Mouse (Mus musculus) neural tube, embryonic 12.5 days (tissue): ENCODE results near the gene Faap20. TPM values are rescaled to one million over a fixed set of nuclear protein-coding genes. Genes with fewer than 3 reads are reported as not detected.

Experiments
- ATAC-seq: fragments of 200-750 bp; cut with Nextera tagmentation; 2 replicates; pipeline ENCODE4 v1.8.0; 2017; ENCODE audit warnings: low read depth, mild to moderate bottlenecking, moderate TSS enrichment, moderate library complexity; ENCODE audit not compliant: low FRiP score
- H3K27ac ChIP-seq: fragments of 300-500 bp; sonication (generic); 2 replicates; pipeline ENCODE4 v1.5.1; 2016
- H3K27me3 ChIP-seq: fragments of 300-500 bp; sonication (generic); replicated peaks from 2 replicates; pipeline ENCODE4 v1.6.1; 2016; ENCODE audit warnings: mild to moderate bottlenecking
- H3K36me3 ChIP-seq: fragments of 300-500 bp; sonication (generic); 2 replicates; pipeline ENCODE4 v1.6.1; 2016; ENCODE audit warnings: mild to moderate bottlenecking
- H3K4me1 ChIP-seq: fragments of 300-500 bp; sonication (generic); 2 replicates; pipeline ENCODE4 v1.6.1; 2016
- H3K4me2 ChIP-seq: fragments of 300-500 bp; sonication (generic); replicated peaks from 2 replicates; pipeline ENCODE4 v1.6.1; 2016; ENCODE audit warnings: mild to moderate bottlenecking
- H3K4me3 ChIP-seq: fragments of 300-500 bp; sonication (generic); 2 replicates; pipeline ENCODE4 v1.5.1; 2016
- H3K9ac ChIP-seq: fragments of 300-500 bp; sonication (generic); 2 replicates; pipeline ENCODE4 v1.6.1; 2016; ENCODE audit warnings: mild to moderate bottlenecking
- H3K9me3 ChIP-seq: fragments of 300-500 bp; sonication (generic); 2 replicates; pipeline ENCODE4 v1.6.1; 2016; ENCODE audit warnings: mild to moderate bottlenecking
- WGBS: fragments of 180-500 bp; shearing (Covaris S2); methylation state at CpG from one replicate; pipeline ENCODE4 v1.1.7; 2016; 5-methylcytosine and 5-hydroxymethylcytosine counted together
- polyA plus RNA-seq: library from polyadenylated mRNA; unstranded; fragments of >200 nt; fragmentation: Nextera tagmentation; extraction: Ambion mirVana; gene quantifications from 2 replicates; pipeline ENCODE4 v1.2.1, GENCODE M21; 2016

The Faap20 gene
- polyA plus RNA-seq, 1 experiment from 2014 or later: 89.3 TPM

GRCm38 (mm10) chr4:155283001-155283503 lies 33.5 kb downstream of the Faap20 start:
- H3K4me2 ChIP-seq: peak overlapping the region; percentile 31
- H3K9me3 ChIP-seq: no peaks in the 10 kb centered on the region
- WGBS: 25% methylated on average over 10 of the region's 11 CpGs
- ATAC-seq: no peak
- no peak overlapping the region for H3K4me3 ChIP-seq
- no peak overlapping the region for H3K9ac ChIP-seq
- H3K27ac ChIP-seq: peak overlapping the region; percentile 43; the same call in 1 of the 2 replicates
- H3K36me3 ChIP-seq: no peaks in the 10 kb centered on the region; the same call in 1 of the 2 replicates
- peaks cover 19% of the 10 kb centered on the region for H3K4me1 ChIP-seq
- no peaks in the 10 kb centered on the region for H3K27me3 ChIP-seq

DNA sequence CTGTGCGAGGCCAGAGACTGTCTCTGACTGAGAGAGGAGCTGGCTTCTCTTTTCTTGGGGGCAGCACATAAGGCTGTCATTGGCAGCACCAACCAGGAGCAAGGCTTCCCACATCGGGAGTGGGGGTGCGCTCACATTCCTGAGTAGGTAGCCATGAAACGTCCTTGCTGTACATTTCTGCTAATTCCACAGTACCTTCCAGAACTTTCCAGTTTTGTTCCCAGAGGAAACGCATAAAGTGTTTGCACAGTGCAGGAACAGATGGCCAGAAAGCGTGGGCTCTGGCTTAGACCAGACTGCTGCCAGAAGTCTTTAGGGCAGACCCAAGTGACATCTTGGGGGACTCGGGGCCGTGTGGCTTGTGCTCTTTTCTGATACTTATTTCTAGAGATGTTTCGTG lies 34.0 kb downstream of the Faap20 start:
- no peak overlapping the region for H3K9ac ChIP-seq
- peak overlapping the region; percentile 43; the same call in 1 of the 2 replicates for H3K27ac ChIP-seq
- H3K4me2 ChIP-seq: peak overlapping the region; percentile 31
- ATAC-seq: no peak
- no peaks in the 10 kb centered on the region for H3K27me3 ChIP-seq
- no peaks in the 10 kb centered on the region; the same call in 1 of the 2 replicates for H3K36me3 ChIP-seq
- no peak overlapping the region for H3K4me3 ChIP-seq
- WGBS: 71% methylated on average over 9 of the region's 9 CpGs
- peaks cover 19% of the 10 kb centered on the region for H3K4me1 ChIP-seq
- H3K9me3 ChIP-seq: no peaks in the 10 kb centered on the region

DNA sequence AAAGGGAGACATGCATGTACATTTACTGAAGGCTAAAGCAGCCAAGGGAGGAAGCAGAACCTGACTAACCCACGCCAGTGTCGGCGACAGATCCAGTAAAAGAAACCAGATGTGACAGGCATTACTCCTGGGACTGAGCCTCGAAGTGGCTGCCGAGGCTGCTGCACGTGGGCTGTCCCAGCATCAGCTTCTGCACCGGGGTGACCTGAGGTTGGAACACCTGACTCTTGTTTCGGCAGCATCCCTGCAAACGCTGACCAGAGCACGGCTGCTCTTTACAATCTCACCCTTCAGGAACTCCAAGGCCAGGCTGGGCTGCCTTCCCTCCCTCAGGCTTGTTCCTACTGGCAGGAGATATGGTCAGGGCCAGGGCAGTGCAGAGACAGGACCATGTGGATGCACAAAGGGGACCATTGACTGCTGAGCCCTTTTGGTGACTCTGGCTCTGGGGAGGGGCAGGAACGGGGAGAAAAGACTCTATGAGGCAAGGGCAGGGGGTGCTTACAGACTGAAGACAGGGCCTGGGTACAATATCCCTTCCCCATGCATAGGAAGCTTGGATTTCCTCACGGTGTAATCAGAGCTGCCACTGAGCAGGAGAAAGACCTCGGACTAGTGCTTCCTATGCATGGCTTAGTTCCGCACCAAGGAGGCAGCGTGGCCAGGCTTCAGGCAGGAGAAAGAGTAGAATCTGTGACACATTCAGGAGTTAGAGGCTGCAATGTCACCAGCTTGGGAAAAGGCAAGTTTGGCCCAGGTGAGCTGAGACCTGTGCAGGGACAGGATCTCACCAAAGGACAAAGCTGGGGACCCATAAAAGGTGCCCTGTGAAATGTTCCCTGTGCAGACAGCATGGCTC lies 35.1 kb downstream of the Faap20 start:
- WGBS: 70% methylated on average over 15 of the region's 15 CpGs
- ATAC-seq: no peak

GRCm38 (mm10) chr4:155286090-155286489 lies 36.5 kb downstream of the Faap20 start:
- Histone ChIP-seq H3K4me3 (no peak overlapping the region), H3K4me1 (peaks cover 19% of the 10 kb centered on the region), H3K27ac (no peak overlapping the region), H3K4me2 (no peak overlapping the region), H3K9ac (no peak overlapping the region), H3K36me3 (peaks cover 4% of the 10 kb centered on the region; the same call in 1 of the 2 replicates), H3K27me3 (no peaks in the 10 kb centered on the region), H3K9me3 (no peaks in the 10 kb centered on the region)
- 92% methylated on average over 4 of the region's 4 CpGs for WGBS
- ATAC-seq: no peak

More for the DNA sequence above, 35.1 kb downstream of the Faap20 start:
- Histone ChIP-seq H3K27ac (no peak overlapping the region), H3K36me3 (peaks cover 4% of the 10 kb centered on the region; the same call in 1 of the 2 replicates), H3K9ac (no peak overlapping the region), H3K27me3 (no peaks in the 10 kb centered on the region), H3K4me2 (no peak overlapping the region), H3K4me1 (peaks cover 19% of the 10 kb centered on the region), H3K9me3 (no peaks in the 10 kb centered on the region), H3K4me3 (no peak overlapping the region)

- H3K9me3 ChIP-seq: no peaks in the 10 kb centered on the region
- ATAC-seq: no peak
- H3K9ac ChIP-seq: no peak overlapping the region
- WGBS: 92% methylated on average over 11 of the region's 11 CpGs
- H3K27ac ChIP-seq: no peak overlapping the region
- peaks cover 17% of the 10 kb centered on the region for H3K4me1 ChIP-seq
- H3K27me3 ChIP-seq: no peaks in the 10 kb centered on the region
- H3K36me3 ChIP-seq: peaks cover 4% of the 10 kb centered on the region; the same call in 1 of the 2 replicates
- no peak overlapping the region for H3K4me3 ChIP-seq
- H3K4me2 ChIP-seq: no peak overlapping the region
These were observed 38.1 kb downstream of the Faap20 start for GRCm38 (mm10) chr4:155287713-155288112.

GRCm38 (mm10) chr4:155288586-155288985 lies 39.0 kb downstream of the Faap20 start:
- no peak for ATAC-seq
- 85% methylated on average over 1 of the region's 1 CpGs for WGBS
- Histone ChIP-seq H3K9ac (no peak overlapping the region), H3K27me3 (no peaks in the 10 kb centered on the region), H3K36me3 (peaks cover 4% of the 10 kb centered on the region; the same call in 1 of the 2 replicates), H3K4me2 (no peak overlapping the region), H3K27ac (no peak overlapping the region), H3K4me1 (peaks cover 9% of the 10 kb centered on the region), H3K9me3 (no peaks in the 10 kb centered on the region), H3K4me3 (no peak overlapping the region)

DNA sequence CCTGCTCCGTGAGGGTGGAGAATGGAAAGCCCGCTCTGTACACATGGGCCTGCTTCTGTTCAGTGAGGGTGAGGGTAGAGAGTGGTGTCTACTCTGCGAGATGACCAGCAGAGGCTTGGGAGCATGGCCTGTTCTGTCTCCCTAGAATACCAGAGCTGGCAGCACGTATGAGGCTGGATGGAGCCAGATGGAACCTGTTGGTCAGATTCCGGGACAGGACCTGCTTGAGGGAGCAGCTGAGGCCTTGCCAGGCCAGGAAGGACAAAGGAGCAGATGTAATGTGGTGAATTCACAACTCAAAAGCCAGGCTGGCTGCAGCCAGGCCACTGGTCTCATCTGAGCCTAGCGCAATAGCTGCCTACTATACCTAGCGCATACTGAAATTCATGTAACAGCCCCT lies 40.4 kb downstream of the Faap20 start:
- H3K9me3 ChIP-seq: no peaks in the 10 kb centered on the region
- no peak overlapping the region for H3K27ac ChIP-seq
- peaks cover 4% of the 10 kb centered on the region; the same call in 1 of the 2 replicates for H3K36me3 ChIP-seq
- H3K4me2 ChIP-seq: no peak overlapping the region
- H3K4me1 ChIP-seq: peaks cover 4% of the 10 kb centered on the region; the same call in 1 of the 2 replicates
- ATAC-seq: no peak
- 94% methylated on average over 7 of the region's 7 CpGs for WGBS
- no peak overlapping the region for H3K4me3 ChIP-seq
- H3K27me3 ChIP-seq: no peaks in the 10 kb centered on the region
- H3K9ac ChIP-seq: no peak overlapping the region

DNA sequence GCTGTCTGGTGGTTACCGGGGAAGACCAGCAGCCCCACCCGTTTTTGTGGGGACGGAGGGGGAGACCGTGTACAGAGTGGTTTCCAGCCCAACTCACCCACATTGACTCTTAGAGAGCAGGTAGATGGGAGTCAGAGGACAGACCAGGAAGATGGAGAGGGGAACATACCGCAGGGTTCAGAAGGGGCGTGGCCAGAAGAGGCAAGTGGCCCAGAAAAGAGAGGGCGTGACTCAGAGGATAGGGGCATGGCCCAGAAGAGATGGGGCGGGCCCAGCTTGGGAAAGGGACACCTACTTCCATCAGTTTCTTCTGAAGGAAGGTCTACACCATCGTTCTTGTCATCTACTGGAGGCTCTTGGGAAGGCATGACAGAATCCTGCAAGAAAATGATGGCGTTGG lies 43.3 kb downstream of the Faap20 start:
- H3K9me3 ChIP-seq: no peaks in the 10 kb centered on the region
- no peak for ATAC-seq
- WGBS: 91% methylated on average over 10 of the region's 10 CpGs
- peaks cover 4% of the 10 kb centered on the region; the same call in 1 of the 2 replicates for H3K36me3 ChIP-seq
- H3K27me3 ChIP-seq: no peaks in the 10 kb centered on the region
- no peak overlapping the region for H3K27ac ChIP-seq
- no peaks in the 10 kb centered on the region for H3K4me1 ChIP-seq
- H3K4me2 ChIP-seq: no peak overlapping the region
- H3K9ac ChIP-seq: no peak overlapping the region
- H3K4me3 ChIP-seq: no peak overlapping the region

- H3K9me3 ChIP-seq: no peaks in the 10 kb centered on the region
- no peak overlapping the region for H3K9ac ChIP-seq
- no peaks in the 10 kb centered on the region for H3K4me1 ChIP-seq
- no peak overlapping the region for H3K27ac ChIP-seq
- no peak overlapping the region for H3K4me3 ChIP-seq
- H3K4me2 ChIP-seq: no peak overlapping the region
- H3K36me3 ChIP-seq: peaks cover under 1% of the 10 kb centered on the region; the same call in 1 of the 2 replicates
- H3K27me3 ChIP-seq: no peaks in the 10 kb centered on the region
- no peak for ATAC-seq
- WGBS: 91% methylated on average over 14 of the region's 14 CpGs
These were observed 44.8 kb downstream of the Faap20 start for GRCm38 (mm10) chr4:155294381-155294780.

GRCm38 (mm10) chr4:155295026-155295590 lies 45.5 kb downstream of the Faap20 start:
- 81% methylated on average over 10 of the region's 10 CpGs for WGBS
- H3K4me1 ChIP-seq: no peaks in the 10 kb centered on the region
- no peak for ATAC-seq
- no peaks in the 10 kb centered on the region for H3K27me3 ChIP-seq
- H3K4me3 ChIP-seq: no peak overlapping the region
- no peaks in the 10 kb centered on the region for H3K9me3 ChIP-seq
- no peaks in the 10 kb centered on the region for H3K36me3 ChIP-seq
- H3K4me2 ChIP-seq: no peak overlapping the region
- no peak overlapping the region for H3K9ac ChIP-seq
- no peak overlapping the region for H3K27ac ChIP-seq

- no peaks in the 10 kb centered on the region for H3K9me3 ChIP-seq
- no peaks in the 10 kb centered on the region for H3K36me3 ChIP-seq
- H3K4me2 ChIP-seq: no peak overlapping the region
- H3K9ac ChIP-seq: no peak overlapping the region
- H3K4me3 ChIP-seq: no peak overlapping the region
- 77% methylated on average over 4 of the region's 4 CpGs for WGBS
- no peak overlapping the region for H3K27ac ChIP-seq
- no peak for ATAC-seq
- no peaks in the 10 kb centered on the region for H3K27me3 ChIP-seq
- no peaks in the 10 kb centered on the region for H3K4me1 ChIP-seq
These were observed 46.4 kb downstream of the Faap20 start for GRCm38 (mm10) chr4:155295996-155296395.

- no peak overlapping the region for H3K9ac ChIP-seq
- no peak for ATAC-seq
- H3K4me3 ChIP-seq: no peak overlapping the region
- no peaks in the 10 kb centered on the region for H3K36me3 ChIP-seq
- no peaks in the 10 kb centered on the region for H3K27me3 ChIP-seq
- H3K4me2 ChIP-seq: no peak overlapping the region
- H3K4me1 ChIP-seq: no peaks in the 10 kb centered on the region
- H3K27ac ChIP-seq: no peak overlapping the region
- WGBS: 64% methylated on average over 2 of the region's 2 CpGs
- no peaks in the 10 kb centered on the region for H3K9me3 ChIP-seq
These were observed 47.5 kb downstream of the Faap20 start for GRCm38 (mm10) chr4:155297057-155297456.
